Mouse (Mus musculus): ENCODE measurements around the gene Gm17402.

DNA sequence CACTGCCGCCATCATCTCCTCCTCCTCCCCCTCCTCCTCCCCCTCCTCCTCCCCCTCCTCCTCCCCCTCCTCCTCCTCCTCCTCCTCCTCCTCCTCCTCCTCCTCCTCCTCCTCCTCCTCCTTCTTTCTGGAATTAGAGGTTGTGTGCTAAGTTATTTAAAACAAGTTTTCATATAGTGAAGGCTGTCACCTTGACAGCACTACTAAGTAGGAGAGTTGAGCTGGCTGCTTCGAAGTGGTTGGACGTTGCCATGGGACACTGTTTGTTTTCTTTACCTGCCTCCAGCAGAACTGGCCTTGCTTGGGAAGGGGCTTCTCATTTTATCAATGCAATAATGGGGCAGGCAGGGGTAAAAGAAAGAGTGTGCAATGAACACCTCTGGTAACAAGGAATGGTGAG, at the start of gene Gm17402:
- no peak for TF ChIP-seq EP300 (IDR thresholded peaks at IDR 0.05; ENCODE audit: low read depth)
- TF ChIP-seq CTCF (IDR thresholded peaks at IDR 0.05; ENCODE audit: low read depth), result no peak

Measured in heart, postnatal 0 days (tissue).